Mouse (Mus musculus): ENCODE measurements at regions not wholly inside any gene's neighbourhood (a gene's known extent, or its start where the extent isn't known, plus 50 kb on each side); places are given as distances from the start of the nearest gene placed in this dataset.

DNA sequence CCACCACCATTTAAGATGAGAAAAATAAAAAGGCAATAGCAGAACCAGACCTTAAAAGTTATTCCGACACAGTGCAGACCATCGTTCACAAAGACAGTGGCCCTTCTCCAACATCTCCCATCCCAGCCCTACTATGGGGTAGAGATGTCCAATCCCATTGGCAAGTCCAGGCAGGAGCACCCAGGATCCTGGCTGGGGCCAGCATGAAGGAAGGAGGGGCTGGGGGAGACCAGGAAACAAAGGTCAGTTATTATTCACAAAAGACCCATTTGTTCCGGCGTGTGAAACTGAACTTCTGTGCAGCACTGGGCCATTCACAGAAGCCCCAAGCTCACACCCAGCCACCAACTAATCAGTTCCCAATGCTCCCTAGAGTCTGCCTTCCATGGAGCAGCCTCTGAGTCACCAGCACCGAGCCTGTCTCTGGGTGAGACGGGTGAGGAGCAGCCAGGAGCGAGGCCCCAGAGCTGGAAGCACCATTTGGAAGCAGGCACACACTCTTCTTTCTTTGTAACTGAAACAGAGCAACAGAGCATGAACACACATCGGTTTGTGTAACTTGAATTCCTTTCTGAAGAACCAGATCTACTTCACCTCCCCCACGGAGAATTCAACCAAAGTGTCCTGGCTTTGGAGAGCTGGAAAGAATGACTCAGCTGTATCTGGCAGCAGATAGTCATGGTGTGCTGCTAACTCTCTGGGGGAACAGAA is 70.1 kb upstream of the Dlg1 start:
- DNase-seq (ENCODE audit: low spot score in 2 of 2), result peak in 1 of 2 experiments; percentile 75

DNA sequence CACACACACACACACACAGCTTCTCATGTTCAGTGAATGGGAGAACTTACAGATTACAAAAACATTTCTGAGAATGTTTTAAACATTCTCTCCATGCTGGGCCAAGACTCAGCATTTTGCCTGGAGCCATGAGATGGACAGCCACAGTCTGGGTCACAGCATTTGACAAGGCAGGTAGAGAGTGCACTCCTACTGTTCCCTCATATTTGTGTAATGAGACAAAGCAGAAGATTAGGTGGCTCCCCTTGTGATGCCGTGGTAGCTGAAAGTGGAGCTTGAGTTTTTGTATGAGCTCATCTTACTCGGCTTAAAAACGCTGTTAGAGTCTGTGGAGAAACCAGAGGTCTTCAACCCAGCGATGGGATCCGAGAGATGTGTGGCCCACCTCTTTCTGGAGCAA is 65.3 kb upstream of the Dlg1 start:
- no peak for DNase-seq (ENCODE audit: low spot score in 2 of 2)

DNA sequence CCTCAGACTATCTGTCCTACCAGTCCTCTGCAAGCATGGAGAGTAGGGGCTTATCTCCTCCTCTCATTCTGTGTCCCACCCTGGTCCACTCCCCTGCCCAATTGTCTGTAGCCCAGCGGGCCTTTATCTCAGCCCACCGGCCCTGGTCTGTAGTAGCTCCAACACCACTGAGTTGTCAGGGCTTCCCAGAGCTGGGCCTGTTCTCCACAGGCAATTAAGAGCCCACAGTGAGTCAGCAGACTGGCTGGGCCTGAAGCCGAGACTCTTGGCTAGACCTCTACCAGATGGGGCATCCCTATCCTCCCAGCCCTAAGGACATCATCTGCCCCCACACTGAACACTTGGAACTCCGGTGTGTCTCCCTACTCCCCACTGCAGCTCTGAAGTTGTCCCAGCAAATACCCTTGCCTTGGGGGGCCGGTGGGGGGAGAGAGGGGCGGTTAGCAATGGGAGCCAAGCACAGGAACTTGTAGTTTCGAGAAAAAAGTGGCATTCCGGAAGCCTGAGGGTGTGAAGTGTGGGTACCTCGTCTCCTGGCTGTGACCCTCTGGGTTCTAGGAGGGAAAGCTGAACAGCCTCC is 64.7 kb upstream of the Dlg1 start:
- peak; percentile 28 to 41 for DNase-seq (ENCODE audit: low spot score in 2 of 2)

- DNase-seq (ENCODE audit: low spot score in 2 of 2), result peak in 1 of 2 experiments; percentile 46
Measured at GRCm38 (mm10) chr16:31598989-31599421, 64.2 kb upstream of the Dlg1 start.

DNA sequence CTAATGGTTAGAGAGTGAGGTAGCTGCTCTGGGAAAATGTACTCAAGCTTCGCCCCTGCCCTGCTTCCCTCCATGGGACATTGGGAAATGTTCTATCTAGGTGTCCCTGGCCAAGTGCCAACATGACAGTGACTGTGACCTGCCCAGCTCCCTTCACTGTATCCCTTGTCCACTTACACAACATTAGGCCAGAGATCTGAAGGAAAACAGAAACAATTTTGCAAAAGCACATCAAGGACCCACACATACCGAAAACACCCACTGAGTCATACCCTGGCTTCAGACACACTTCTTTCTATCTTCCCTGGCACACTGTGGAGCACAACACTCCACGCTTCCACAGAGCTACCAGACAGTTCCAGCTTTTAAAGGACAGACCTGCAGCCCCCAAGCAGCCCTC is 62.0 kb upstream of the Dlg1 start:
- DNase-seq (ENCODE audit: low spot score in 2 of 2), result no peak

DNA sequence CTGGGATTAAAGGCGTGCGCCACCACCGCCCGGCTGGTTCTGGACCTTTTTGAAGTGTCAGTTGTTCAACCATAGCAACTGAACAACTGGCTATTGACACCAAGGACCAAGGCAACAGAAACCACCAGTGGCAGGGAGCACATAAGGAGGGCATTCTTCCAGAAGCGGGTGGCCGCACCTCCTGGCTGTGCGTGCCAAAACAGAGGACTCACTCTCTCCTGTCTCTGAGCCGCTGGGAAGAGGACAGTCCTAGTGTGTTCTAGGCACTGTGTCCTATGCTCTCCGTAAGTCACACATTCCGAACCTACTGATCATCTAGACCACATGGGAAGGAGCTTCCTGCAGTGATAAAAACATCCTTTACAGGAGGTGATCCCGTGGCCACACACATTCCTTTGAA is 60.1 kb upstream of the Dlg1 start:
- peak in 1 of 2 experiments; percentile 17 for DNase-seq (ENCODE audit: low spot score in 2 of 2)

- DNase-seq (ENCODE audit: low spot score in 2 of 2), result no peak
Measured at GRCm38 (mm10) chr16:31606389-31607177, 56.7 kb upstream of the Dlg1 start.

DNA sequence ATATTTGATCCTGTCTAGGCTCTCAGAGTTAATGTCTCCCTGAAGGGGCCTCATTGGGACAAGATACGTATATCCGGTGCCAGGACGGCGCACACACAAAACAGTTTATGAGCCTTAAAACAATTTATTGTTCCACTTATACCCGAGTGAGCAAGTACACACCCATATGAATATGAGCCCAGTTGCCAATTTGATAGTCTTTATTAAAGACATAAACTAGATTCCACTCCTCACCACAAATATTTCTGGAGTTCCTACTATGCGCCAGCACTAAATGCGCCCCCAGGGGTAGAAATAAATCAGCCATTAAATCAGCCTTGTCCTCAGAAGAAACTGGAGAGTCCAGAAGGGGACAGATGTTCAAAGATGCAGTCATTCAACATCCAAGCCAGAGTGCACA is 54.3 kb upstream of the Dlg1 start:
- DNase-seq (ENCODE audit: low spot score in 2 of 2), result no peak

GRCm38 (mm10) chr16:31609394-31610172 is 53.7 kb upstream of the Dlg1 start:
- DNase-seq (ENCODE audit: low spot score in 2 of 2), result no peak
